Mouse (Mus musculus) forebrain, embryonic 13.5 days (tissue): Measurements from ENCODE around the gene Slc38a10. TPM values are rescaled to one million over a fixed set of nuclear protein-coding genes. Genes with fewer than 3 reads are reported as not detected.

Experiments used
- ATAC-seq: fragments of 200-750 bp; cut with Nextera tagmentation; 2 replicates; pipeline ENCODE4 v1.8.0; 2017
- H3K27ac ChIP-seq: fragments of 300-500 bp; sonication (generic); 2 replicates; pipeline ENCODE4 v1.5.1; 2015; ENCODE audit warnings: inconsistent platforms, mild to moderate bottlenecking, moderate library complexity
- H3K27me3 ChIP-seq: fragments of 300-500 bp; sonication (generic); 2 replicates; pipeline ENCODE4 v1.6.1; 2015; ENCODE audit warnings: mild to moderate bottlenecking, inconsistent platforms
- H3K36me3 ChIP-seq: fragments of 300-500 bp; sonication (generic); 2 replicates; pipeline ENCODE4 v1.6.1; 2015; ENCODE audit warnings: mild to moderate bottlenecking, inconsistent platforms; ENCODE audit not compliant: poor library complexity, severe bottlenecking
- H3K4me1 ChIP-seq: fragments of 300-500 bp; sonication (generic); 2 replicates; pipeline ENCODE4 v1.6.1; 2015; ENCODE audit warnings: inconsistent platforms
- H3K4me2 ChIP-seq: fragments of 300-500 bp; sonication (generic); 2 replicates; pipeline ENCODE4 v1.6.1; 2015; ENCODE audit warnings: inconsistent platforms, mild to moderate bottlenecking, moderate library complexity
- H3K4me3 ChIP-seq: fragments of 300-500 bp; sonication (generic); 2 replicates; pipeline ENCODE4 v1.5.1; 2015; ENCODE audit warnings: mild to moderate bottlenecking, inconsistent platforms
- H3K9ac ChIP-seq: fragments of 300-500 bp; sonication (generic); 2 replicates; pipeline ENCODE4 v1.6.1; 2015; ENCODE audit warnings: mild to moderate bottlenecking, inconsistent platforms
- H3K9me3 ChIP-seq: fragments of 300-500 bp; sonication (generic); replicated peaks from 2 replicates; pipeline ENCODE4 v1.6.1; 2016; ENCODE audit warnings: inconsistent platforms
- WGBS: fragments of 180-500 bp; shearing (Covaris S2); methylation state at CpG from one replicate; pipeline ENCODE4 v1.1.7; 2015; 5-methylcytosine and 5-hydroxymethylcytosine counted together
- polyA plus RNA-seq: library from polyadenylated mRNA; unstranded; fragments of >200 nt; fragmentation: Nextera tagmentation; extraction: Ambion mirVana; gene quantifications from 2 replicates; pipeline ENCODE4 v1.2.1, GENCODE M21; 2015

Gene Slc38a10
- polyA plus RNA-seq, 1 experiment from 2014 or later, result 76.8 TPM

GRCm38 (mm10) chr11:120085891-120086627 lies 65.1 kb downstream of the Slc38a10 start:
- H3K4me2 ChIP-seq, result peak overlapping the region; percentile 80
- peak overlapping the region; percentile 91 for H3K9ac ChIP-seq
- H3K9me3 ChIP-seq, result no peaks in the 10 kb centered on the region
- H3K36me3 ChIP-seq, result peaks cover 38% of the 10 kb centered on the region
- under 1% methylated on average over 21 of the region's 25 CpGs for WGBS
- H3K4me3 ChIP-seq, result peak overlapping the region; percentile 65
- H3K27me3 ChIP-seq, result no peaks in the 10 kb centered on the region
- H3K27ac ChIP-seq, result peak overlapping the region; percentile 66
- H3K4me1 ChIP-seq, result peaks cover 14% of the 10 kb centered on the region
- ATAC-seq, result peak; percentile 46

- H3K36me3 ChIP-seq, result peaks cover 87% of the 10 kb centered on the region
- no peak overlapping the region for H3K27ac ChIP-seq
- no peak for ATAC-seq
- H3K4me2 ChIP-seq, result no peak overlapping the region
- no peak overlapping the region for H3K4me3 ChIP-seq
- H3K27me3 ChIP-seq, result no peaks in the 10 kb centered on the region
- no peak overlapping the region for H3K9ac ChIP-seq
- 92% methylated on average over 6 of the region's 6 CpGs for WGBS
- no peaks in the 10 kb centered on the region for H3K9me3 ChIP-seq
- H3K4me1 ChIP-seq, result peaks cover 5% of the 10 kb centered on the region
Observed at GRCm38 (mm10) chr11:120080282-120080681, 70.9 kb downstream of the Slc38a10 start.

- peaks cover 100% of the 10 kb centered on the region for H3K36me3 ChIP-seq
- no peak for ATAC-seq
Observed at GRCm38 (mm10) chr11:120076191-120076590, 75.0 kb downstream of the Slc38a10 start.

GRCm38 (mm10) chr11:120072986-120073647 lies 78.0 kb downstream of the Slc38a10 start:
- ATAC-seq, result no peak
- H3K36me3 ChIP-seq, result peaks cover 100% of the 10 kb centered on the region
- 89% methylated on average over 9 of the region's 9 CpGs for WGBS

More at GRCm38 (mm10) chr11:120076191-120076590, 75.0 kb downstream of the Slc38a10 start:
- Histone ChIP-seq H3K27ac (no peak overlapping the region), H3K9me3 (no peaks in the 10 kb centered on the region), H3K4me3 (no peak overlapping the region), H3K27me3 (no peaks in the 10 kb centered on the region), H3K4me1 (0 out of 2 replicates have a peak, but pooled peaks cover 3% of the 10 kb centered on the region), H3K9ac (no peak overlapping the region), H3K4me2 (no peak overlapping the region)
- WGBS, result 80% methylated on average over 3 of the region's 3 CpGs

GRCm38 (mm10) chr11:120071731-120072320 lies 79.3 kb downstream of the Slc38a10 start:
- Histone ChIP-seq H3K9me3 (no peaks in the 10 kb centered on the region), H3K4me3 (no peak overlapping the region), H3K4me2 (no peak overlapping the region), H3K27me3 (no peaks in the 10 kb centered on the region), H3K9ac (no peak overlapping the region), H3K4me1 (0 out of 2 replicates have a peak, but pooled peaks cover 3% of the 10 kb centered on the region), H3K36me3 (peaks cover 100% of the 10 kb centered on the region), H3K27ac (no peak overlapping the region)
- 91% methylated on average over 7 of the region's 7 CpGs for WGBS
- no peak for ATAC-seq

More at GRCm38 (mm10) chr11:120072986-120073647, 78.0 kb downstream of the Slc38a10 start:
- Histone ChIP-seq H3K4me2 (no peak overlapping the region), H3K27ac (no peak overlapping the region), H3K9me3 (no peaks in the 10 kb centered on the region), H3K4me3 (no peak overlapping the region), H3K27me3 (no peaks in the 10 kb centered on the region), H3K9ac (no peak overlapping the region), H3K4me1 (0 out of 2 replicates have a peak, but pooled peaks cover 3% of the 10 kb centered on the region)

GRCm38 (mm10) chr11:120071065-120071464 lies 80.1 kb downstream of the Slc38a10 start:
- ATAC-seq, result no peak
- H3K27me3 ChIP-seq, result no peaks in the 10 kb centered on the region
- no peaks in the 10 kb centered on the region for H3K9me3 ChIP-seq
- no peak overlapping the region for H3K4me2 ChIP-seq
- H3K9ac ChIP-seq, result no peak overlapping the region
- 64% methylated on average over 12 of the region's 12 CpGs for WGBS
- H3K4me1 ChIP-seq, result 0 out of 2 replicates have a peak, but pooled peaks cover 3% of the 10 kb centered on the region
- H3K4me3 ChIP-seq, result no peak overlapping the region
- H3K27ac ChIP-seq, result no peak overlapping the region
- peaks cover 100% of the 10 kb centered on the region for H3K36me3 ChIP-seq

GRCm38 (mm10) chr11:120070286-120070930 lies 80.7 kb downstream of the Slc38a10 start:
- 93% methylated on average over 26 of the region's 27 CpGs for WGBS
- H3K9me3 ChIP-seq, result no peaks in the 10 kb centered on the region
- no peak overlapping the region for H3K9ac ChIP-seq
- no peak for ATAC-seq
- 0 out of 2 replicates have a peak, but pooled peaks cover 3% of the 10 kb centered on the region for H3K4me1 ChIP-seq
- no peak overlapping the region for H3K27ac ChIP-seq
- no peak overlapping the region for H3K4me2 ChIP-seq
- H3K27me3 ChIP-seq, result no peaks in the 10 kb centered on the region
- H3K4me3 ChIP-seq, result no peak overlapping the region
- H3K36me3 ChIP-seq, result peaks cover 100% of the 10 kb centered on the region

- no peaks in the 10 kb centered on the region for H3K27me3 ChIP-seq
- no peaks in the 10 kb centered on the region for H3K4me1 ChIP-seq
- H3K9me3 ChIP-seq, result no peaks in the 10 kb centered on the region
- no peak overlapping the region for H3K9ac ChIP-seq
- 66% methylated on average over 11 of the region's 11 CpGs for WGBS
- H3K4me3 ChIP-seq, result no peak overlapping the region
- peaks cover 100% of the 10 kb centered on the region for H3K36me3 ChIP-seq
- H3K27ac ChIP-seq, result no peak overlapping the region
- no peak for ATAC-seq
- no peak overlapping the region for H3K4me2 ChIP-seq
Observed at GRCm38 (mm10) chr11:120069261-120069660, 81.9 kb downstream of the Slc38a10 start.

- Histone ChIP-seq H3K9me3 (no peaks in the 10 kb centered on the region), H3K4me1 (no peaks in the 10 kb centered on the region), H3K36me3 (peaks cover 98% of the 10 kb centered on the region), H3K9ac (no peak overlapping the region), H3K27me3 (no peaks in the 10 kb centered on the region), H3K4me3 (no peak overlapping the region), H3K4me2 (no peak overlapping the region), H3K27ac (no peak overlapping the region)
- 44% methylated on average over 17 of the region's 17 CpGs for WGBS
- no peak for ATAC-seq
Observed at GRCm38 (mm10) chr11:120067834-120068233, 83.3 kb downstream of the Slc38a10 start.

- H3K36me3 ChIP-seq, result peaks cover 72% of the 10 kb centered on the region
- no peak for ATAC-seq
- no peak overlapping the region for H3K9ac ChIP-seq
- no peaks in the 10 kb centered on the region for H3K27me3 ChIP-seq
- no peak overlapping the region for H3K4me3 ChIP-seq
- no peaks in the 10 kb centered on the region for H3K4me1 ChIP-seq
- H3K27ac ChIP-seq, result no peak overlapping the region
- H3K4me2 ChIP-seq, result no peak overlapping the region
- 34% methylated on average over 10 of the region's 10 CpGs for WGBS
- no peaks in the 10 kb centered on the region for H3K9me3 ChIP-seq
Observed at GRCm38 (mm10) chr11:120065291-120065690, 85.9 kb downstream of the Slc38a10 start.

GRCm38 (mm10) chr11:120064668-120065040 lies 86.5 kb downstream of the Slc38a10 start:
- Histone ChIP-seq H3K4me1 (no peaks in the 10 kb centered on the region), H3K36me3 (peaks cover 66% of the 10 kb centered on the region), H3K4me2 (no peak overlapping the region), H3K27me3 (no peaks in the 10 kb centered on the region), H3K9me3 (no peaks in the 10 kb centered on the region), H3K9ac (no peak overlapping the region), H3K27ac (no peak overlapping the region), H3K4me3 (no peak overlapping the region)
- 91% methylated on average over 11 of the region's 11 CpGs for WGBS
- ATAC-seq, result no peak
